Mouse (Mus musculus) olfactory bulb, adult 2 months (tissue): ENCODE measurements at regions not wholly inside any gene's neighbourhood (a gene's known extent, or its start where the extent isn't known, plus 50 kb on each side); places are given as distances from the start of the nearest gene placed in this dataset.

Experiments used
- CTCF ChIP-seq: fragments of 200-500 bp; IDR thresholded peaks from 2 replicates; pipeline ENCODE4 v1.5.1; 2012; ENCODE audit warnings: low read depth, mild to moderate bottlenecking, low read length, moderate library complexity; ENCODE audit not compliant: insufficient read depth
- POLR2A ChIP-seq: fragments of 200-500 bp; IDR thresholded peaks from 2 replicates; pipeline ENCODE4 v1.6.1; 2012; ENCODE audit warnings: mild to moderate bottlenecking, low read depth, low read length, moderate library complexity; ENCODE audit not compliant: insufficient read depth

GRCm38 (mm10) chr17:49157586-49157985 is 225.4 kb downstream of the Lrfn2 start:
- TF ChIP-seq POLR2A (no peak), CTCF (no peak)
